Mouse (Mus musculus) heart, postnatal 25 days (tissue): ENCODE measurements around the gene Wdr95. TPM values are rescaled to one million over a fixed set of nuclear protein-coding genes. Genes with fewer than 3 reads are reported as not detected.

ENCODE experiments used
- DNase-seq: peaks from one replicate; pipeline ENCODE4 v3.0.0; 2022; ENCODE audit warnings: low spot score
- intact Hi-C: fragments of 180-260 bp; cut with DNase I; formaldehyde crosslinking; loops from one replicate; pipeline ENCODE4 v1.15.1; 2025
- total RNA-seq, 2 experiments: library from RNA; stranded (reverse); gene quantifications; 2 replicates each; pipeline ENCODE4 v1.2.3; 2021

Wdr95 gene
- total RNA-seq, 2 experiments from 2014 or later: not detected

DNA sequence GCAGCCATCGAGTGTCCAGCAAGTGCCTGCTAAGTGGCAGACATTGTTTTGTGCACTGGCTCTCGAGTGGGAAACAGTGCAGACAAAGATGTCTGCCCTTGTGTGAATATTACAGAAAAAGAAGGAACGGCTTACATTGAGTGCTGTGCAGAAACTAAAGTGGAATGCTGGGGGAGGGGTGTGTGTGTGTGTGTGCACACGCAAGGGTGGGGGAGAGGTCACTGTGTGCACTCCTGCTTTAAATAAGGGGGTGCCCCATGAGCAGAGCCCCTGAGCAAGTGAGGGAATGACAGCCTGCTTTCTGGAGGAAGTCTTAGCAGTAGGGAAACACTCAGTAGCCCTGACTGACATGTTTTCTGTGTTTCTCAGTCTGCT, 121.7 kb downstream of the Wdr95 start:
- intact Hi-C loops: no loop called here
- DNase-seq: no peak

GRCm38 (mm10) chr5:149655636-149656035, 127.2 kb downstream of the Wdr95 start:
- intact Hi-C loops: no loop called here

DNA sequence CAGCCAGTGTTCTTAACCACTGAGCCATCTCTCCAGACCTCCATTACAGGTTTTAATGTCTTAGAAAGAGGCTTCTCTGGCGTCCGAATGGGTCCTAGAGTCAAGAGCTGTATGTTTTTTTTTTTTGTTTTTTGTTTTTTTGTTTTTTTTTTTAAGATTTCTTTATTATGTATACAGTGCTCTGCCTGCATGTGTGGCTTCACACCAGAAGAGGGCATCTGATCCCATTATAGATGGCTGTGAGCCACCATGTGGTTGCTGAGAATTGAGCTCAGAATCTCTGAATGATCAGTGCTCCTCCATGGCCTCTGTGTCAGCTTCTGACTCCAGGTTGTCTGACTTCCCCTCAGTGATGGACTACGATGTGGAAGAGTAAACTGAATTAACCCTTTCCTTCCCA, 129.5 kb downstream of the Wdr95 start:
- DNase-seq: no peak
- intact Hi-C loops: no loop called here

More at GRCm38 (mm10) chr5:149655636-149656035, 127.2 kb downstream of the Wdr95 start:
- no peak for DNase-seq

DNA sequence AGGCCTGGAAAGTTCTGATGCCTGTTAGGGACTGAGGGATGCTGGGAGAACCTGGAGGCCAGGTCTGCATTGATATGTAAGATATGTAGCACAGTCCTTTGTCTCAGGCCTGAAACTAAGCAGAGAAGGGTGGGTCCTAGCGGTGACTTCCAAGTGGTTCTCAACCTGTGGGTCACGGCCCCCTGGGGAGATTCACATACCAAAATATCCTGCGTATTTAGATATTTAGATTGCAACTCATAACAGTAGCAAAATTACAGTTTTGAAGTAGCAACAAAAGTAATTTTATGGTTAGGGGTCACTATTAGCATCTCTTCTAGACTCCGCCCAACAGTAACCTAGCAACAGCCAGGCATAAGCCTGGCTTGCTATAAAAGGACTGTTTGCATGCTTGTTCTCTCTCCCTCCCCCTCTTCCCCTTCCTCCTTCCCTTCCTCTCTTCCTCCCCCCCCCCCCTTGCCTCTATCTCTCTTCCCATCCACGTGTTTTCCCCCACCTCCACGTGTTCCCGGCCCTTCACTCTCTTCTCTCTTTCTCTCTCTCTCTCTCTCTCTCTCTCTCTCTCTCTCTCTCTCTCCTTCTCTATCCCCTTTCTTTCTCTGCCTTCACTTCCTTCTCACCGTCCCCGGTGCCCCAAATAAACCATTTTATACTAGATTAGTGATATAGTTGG, 130.4 kb downstream of the Wdr95 start:
- intact Hi-C loops: no loop called here
- DNase-seq: no peak

DNA sequence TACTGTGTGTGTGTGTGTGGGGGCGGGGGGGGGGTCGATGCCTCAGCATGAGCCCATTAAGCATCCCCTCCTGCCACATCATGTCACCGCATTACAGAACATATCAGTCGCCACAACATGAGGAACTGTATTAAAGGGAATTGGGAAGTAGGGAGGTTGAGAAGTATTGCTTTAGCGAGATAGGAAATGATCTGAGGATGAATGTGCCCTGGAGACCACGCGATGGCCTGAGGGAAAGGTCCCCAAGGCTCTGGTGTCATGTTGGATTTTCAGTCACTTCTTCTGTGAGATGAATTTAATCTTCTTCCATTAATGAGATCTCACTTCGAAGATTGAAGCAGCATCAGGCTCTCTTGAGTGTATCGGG, 130.9 kb downstream of the Wdr95 start:
- no peak for DNase-seq
- intact Hi-C loops: no loop called here

GRCm38 (mm10) chr5:149661428-149661827, 132.9 kb downstream of the Wdr95 start:
- intact Hi-C loops: no loop called here
- DNase-seq: no peak

Other genes starting within 250 kb of the Wdr95 start
- gene Medag, start 116.9 kb upstream of the Wdr95 start, total RNA-seq: 10 to 100 TPM; 16.2 to 16.7 TPM
- gene Tex26, start 89.0 kb upstream of the Wdr95 start, total RNA-seq: not detected
- 10 to 100 TPM; 38.2 to 62.1 TPM for gene Hsph1, start 107.7 kb downstream of the Wdr95 start, total RNA-seq
- gene B3glct, start 149.6 kb downstream of the Wdr95 start, total RNA-seq: 1 to 10 TPM; 4.6 to 5.7 TPM